Mouse (Mus musculus): ENCODE measurements around the gene Efhc1. TPM values are rescaled to one million over a fixed set of nuclear protein-coding genes. Genes with fewer than 3 reads are reported as not detected.

Efhc1 gene
- polyA plus RNA-seq, 1 experiment from 2014 or later = 1.3 TPM

DNA sequence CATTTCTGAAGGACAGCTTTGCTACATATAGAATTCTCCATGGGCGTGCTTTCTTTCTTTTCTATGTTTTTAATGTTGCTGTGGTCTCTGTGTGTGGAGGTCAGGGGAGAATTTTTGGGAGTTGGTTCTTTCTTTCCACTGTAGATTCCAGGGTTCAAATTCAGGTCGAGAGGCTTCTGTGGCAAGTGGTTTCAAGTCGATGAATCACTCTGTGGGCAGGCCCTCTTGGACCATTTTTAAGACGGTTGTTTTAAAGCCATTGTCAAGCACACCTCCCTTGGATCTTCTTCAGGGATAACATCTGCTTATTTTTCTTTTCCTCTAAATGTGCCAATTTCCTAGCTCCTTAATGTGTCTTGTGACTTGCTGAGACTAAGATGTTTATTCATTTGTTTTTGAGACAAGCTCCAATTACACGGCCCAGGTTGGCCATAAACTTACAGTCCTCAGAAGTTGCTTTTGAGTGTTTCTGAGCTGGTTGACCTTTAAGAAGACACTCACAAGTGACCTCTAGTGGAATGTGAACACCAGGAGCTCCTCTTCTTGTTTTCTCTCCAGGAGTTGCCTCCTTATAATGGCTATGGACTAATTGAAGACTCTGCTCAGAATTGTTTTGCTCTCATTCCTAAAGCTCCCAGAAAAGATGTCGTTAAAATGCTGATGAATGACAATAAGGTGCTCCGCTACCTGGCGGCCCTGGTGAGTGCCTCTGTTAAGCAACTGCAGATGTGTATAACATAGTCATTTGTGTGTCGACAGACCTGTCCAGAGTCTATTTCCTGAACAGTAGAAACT, 23.1 kb downstream of the Efhc1 start:
- 69% methylated on average over 9 of the region's 9 CpGs for WGBS
- H3K9ac ChIP-seq (ENCODE audit: low read length) = no peak overlapping the region
- H3K27me3 ChIP-seq (ENCODE audit: control insufficient read depth, insufficient read depth, low read length) = no peaks in the 10 kb centered on the region
- no peak for DNase-seq (ENCODE audit: low spot score)
- H3K4me1 ChIP-seq (ENCODE audit: control insufficient read depth, insufficient read depth, low read length) = no peaks in the 10 kb centered on the region
- H3K27ac ChIP-seq (ENCODE audit: low read depth, low read length) = no peak overlapping the region
- no peak overlapping the region for H3K4me3 ChIP-seq (ENCODE audit: low read depth, low read length)
- H3K36me3 ChIP-seq (ENCODE audit: control insufficient read depth, insufficient read depth, low read length) = no peaks in the 10 kb centered on the region
- no peaks in the 10 kb centered on the region for H3K9me3 ChIP-seq (ENCODE audit: control insufficient read depth, low read length)
- ATAC-seq (ENCODE audit: insufficient read depth, low FRiP score, low TSS enrichment) = no peak
- H3K4me2 ChIP-seq (ENCODE audit: low read depth) = no peak overlapping the region

DNA sequence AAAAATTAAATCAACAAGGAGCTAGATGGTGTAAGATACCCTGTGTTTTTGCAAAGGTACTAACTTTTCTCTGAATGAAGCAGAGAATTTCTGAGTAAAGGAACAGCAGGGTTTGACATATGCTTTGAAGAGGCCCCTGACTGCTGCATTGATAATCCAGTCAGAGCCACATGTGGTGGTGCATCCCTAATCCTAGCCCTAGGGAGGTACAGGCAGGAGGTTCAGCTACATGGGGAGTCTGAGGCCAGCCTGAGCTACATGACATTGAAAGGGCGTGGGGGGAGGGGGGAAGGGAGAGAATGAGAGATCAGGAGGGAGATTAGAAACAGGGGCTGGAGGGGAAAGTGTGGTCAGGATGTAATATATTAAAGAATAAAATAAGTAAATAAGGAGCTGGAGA, 29.1 kb downstream of the Efhc1 start:
- H3K27me3 ChIP-seq (ENCODE audit: control insufficient read depth, insufficient read depth, low read length) = no peaks in the 10 kb centered on the region
- no peak overlapping the region for H3K27ac ChIP-seq (ENCODE audit: low read depth, low read length)
- no peak overlapping the region for H3K9ac ChIP-seq (ENCODE audit: low read length)
- no peaks in the 10 kb centered on the region for H3K4me1 ChIP-seq (ENCODE audit: control insufficient read depth, insufficient read depth, low read length)
- DNase-seq (ENCODE audit: low spot score) (no peak), ATAC-seq (ENCODE audit: insufficient read depth, low FRiP score, low TSS enrichment) (no peak)
- H3K9me3 ChIP-seq (ENCODE audit: control insufficient read depth, low read length) = no peaks in the 10 kb centered on the region
- no peak overlapping the region for H3K4me3 ChIP-seq (ENCODE audit: low read depth, low read length)
- 87% methylated on average over 1 of the region's 1 CpGs for WGBS
- H3K36me3 ChIP-seq (ENCODE audit: control insufficient read depth, insufficient read depth, low read length) = no peaks in the 10 kb centered on the region
- no peak overlapping the region for H3K4me2 ChIP-seq (ENCODE audit: low read depth)

- no peaks in the 10 kb centered on the region for H3K27me3 ChIP-seq (ENCODE audit: control insufficient read depth, insufficient read depth, low read length)
- no peak overlapping the region for H3K4me2 ChIP-seq (ENCODE audit: low read depth)
- no peaks in the 10 kb centered on the region for H3K4me1 ChIP-seq (ENCODE audit: control insufficient read depth, insufficient read depth, low read length)
- H3K9me3 ChIP-seq (ENCODE audit: control insufficient read depth, low read length) = no peaks in the 10 kb centered on the region
- no peak for DNase-seq (ENCODE audit: low spot score)
- WGBS = 93% methylated on average over 6 of the region's 6 CpGs
- no peak overlapping the region for H3K4me3 ChIP-seq (ENCODE audit: low read depth, low read length)
- no peak overlapping the region for H3K9ac ChIP-seq (ENCODE audit: low read length)
- no peak overlapping the region for H3K27ac ChIP-seq (ENCODE audit: low read depth, low read length)
- H3K36me3 ChIP-seq (ENCODE audit: control insufficient read depth, insufficient read depth, low read length) = no peaks in the 10 kb centered on the region
- ATAC-seq (ENCODE audit: insufficient read depth, low FRiP score, low TSS enrichment) = no peak
These were observed 30.3 kb downstream of the Efhc1 start for GRCm38 (mm10) chr1:20981764-20982163.

DNA sequence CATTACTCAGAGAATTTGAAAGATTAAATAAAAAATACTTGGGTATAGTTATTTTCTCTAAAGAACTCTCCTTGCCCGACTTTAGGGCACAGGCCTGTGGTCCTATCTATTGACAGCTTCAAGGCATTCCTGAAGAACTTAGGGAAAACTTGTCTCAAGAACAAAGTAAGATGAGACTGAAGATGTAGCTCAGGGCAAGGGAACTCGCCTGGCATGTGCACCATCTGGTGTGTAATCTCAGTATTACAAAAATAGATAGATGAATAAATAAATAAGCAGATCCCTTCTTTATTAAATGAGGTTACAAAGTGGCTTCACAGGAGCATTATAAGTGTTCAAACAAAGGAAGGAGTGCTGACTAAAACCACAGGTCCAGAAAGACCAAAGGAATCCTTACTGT, 32.7 kb downstream of the Efhc1 start:
- Histone ChIP-seq H3K4me2 (ENCODE audit: low read depth) (no peak overlapping the region), H3K4me1 (ENCODE audit: control insufficient read depth, insufficient read depth, low read length) (no peaks in the 10 kb centered on the region), H3K9ac (ENCODE audit: low read length) (no peak overlapping the region), H3K27me3 (ENCODE audit: control insufficient read depth, insufficient read depth, low read length) (no peaks in the 10 kb centered on the region), H3K9me3 (ENCODE audit: control insufficient read depth, low read length) (no peaks in the 10 kb centered on the region), H3K36me3 (ENCODE audit: control insufficient read depth, insufficient read depth, low read length) (no peaks in the 10 kb centered on the region), H3K27ac (ENCODE audit: low read depth, low read length) (no peak overlapping the region), H3K4me3 (ENCODE audit: low read depth, low read length) (no peak overlapping the region)
- ATAC-seq (ENCODE audit: insufficient read depth, low FRiP score, low TSS enrichment) (no peak), DNase-seq (ENCODE audit: low spot score) (no peak)
- WGBS = 83% methylated on average over 2 of the region's 2 CpGs

- no peak for DNase-seq (ENCODE audit: low spot score)
- Histone ChIP-seq H3K9me3 (ENCODE audit: control insufficient read depth, low read length) (no peaks in the 10 kb centered on the region), H3K9ac (ENCODE audit: low read length) (no peak overlapping the region), H3K4me2 (ENCODE audit: low read depth) (no peak overlapping the region), H3K36me3 (ENCODE audit: control insufficient read depth, insufficient read depth, low read length) (no peaks in the 10 kb centered on the region), H3K27ac (ENCODE audit: low read depth, low read length) (no peak overlapping the region), H3K27me3 (ENCODE audit: control insufficient read depth, insufficient read depth, low read length) (no peaks in the 10 kb centered on the region), H3K4me1 (ENCODE audit: control insufficient read depth, insufficient read depth, low read length) (no peaks in the 10 kb centered on the region), H3K4me3 (ENCODE audit: low read depth, low read length) (no peak overlapping the region)
- 66% methylated on average over 4 of the region's 4 CpGs for WGBS
- ATAC-seq (ENCODE audit: insufficient read depth, low FRiP score, low TSS enrichment) = peak; percentile 48; the same call in 1 of the 2 replicates
These were observed 33.2 kb downstream of the Efhc1 start for GRCm38 (mm10) chr1:20984582-20984981.

DNA sequence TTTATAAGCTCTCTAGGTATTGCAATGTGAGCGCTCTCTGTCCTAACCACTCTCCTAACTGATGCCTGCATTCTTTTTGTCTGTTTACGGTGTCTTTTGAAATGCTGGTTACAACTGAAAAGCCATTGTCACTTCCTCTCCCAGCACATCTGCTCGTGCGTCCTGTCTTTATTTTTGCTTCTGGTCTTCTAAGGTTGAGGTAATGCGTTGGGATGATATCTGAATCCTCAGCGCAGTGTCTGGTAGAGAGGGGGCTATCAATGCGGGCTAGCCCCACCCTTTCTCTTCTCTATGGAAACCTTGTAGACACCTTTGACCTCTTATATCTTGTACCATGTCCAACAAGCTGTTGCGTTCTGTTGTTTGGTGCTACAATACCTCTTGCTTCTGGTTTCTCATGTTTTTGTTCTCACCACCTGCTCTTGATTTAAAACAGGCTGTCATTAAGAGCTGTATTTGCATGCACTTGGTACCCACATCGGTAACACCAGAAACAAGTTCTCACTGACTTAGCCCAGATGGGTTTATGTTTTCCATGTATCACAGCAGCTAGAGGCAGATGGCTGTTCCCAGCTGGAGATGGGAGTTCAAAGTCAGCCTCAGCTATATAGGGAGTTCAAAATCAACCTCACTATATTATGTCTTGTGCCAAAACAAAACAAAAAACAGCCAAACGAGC, 35.1 kb downstream of the Efhc1 start:
- DNase-seq (ENCODE audit: low spot score) = no peak
- H3K27ac ChIP-seq (ENCODE audit: low read depth, low read length) = no peak overlapping the region
- H3K27me3 ChIP-seq (ENCODE audit: control insufficient read depth, insufficient read depth, low read length) = no peaks in the 10 kb centered on the region
- 64% methylated on average over 10 of the region's 10 CpGs for WGBS
- no peaks in the 10 kb centered on the region for H3K36me3 ChIP-seq (ENCODE audit: control insufficient read depth, insufficient read depth, low read length)
- no peaks in the 10 kb centered on the region for H3K9me3 ChIP-seq (ENCODE audit: control insufficient read depth, low read length)
- no peak overlapping the region for H3K9ac ChIP-seq (ENCODE audit: low read length)
- H3K4me2 ChIP-seq (ENCODE audit: low read depth) = no peak overlapping the region
- no peak overlapping the region for H3K4me3 ChIP-seq (ENCODE audit: low read depth, low read length)
- H3K4me1 ChIP-seq (ENCODE audit: control insufficient read depth, insufficient read depth, low read length) = no peaks in the 10 kb centered on the region
- ATAC-seq (ENCODE audit: insufficient read depth, low FRiP score, low TSS enrichment) = 0 out of 2 replicates have a peak, but pooled peaks have one; percentile 36

GRCm38 (mm10) chr1:20989461-20990083, 38.1 kb downstream of the Efhc1 start:
- no peaks in the 10 kb centered on the region for H3K36me3 ChIP-seq (ENCODE audit: control insufficient read depth, insufficient read depth, low read length)
- H3K9ac ChIP-seq (ENCODE audit: low read length) = no peak overlapping the region
- H3K27me3 ChIP-seq (ENCODE audit: control insufficient read depth, insufficient read depth, low read length) = no peaks in the 10 kb centered on the region
- 88% methylated on average over 11 of the region's 11 CpGs for WGBS
- ATAC-seq (ENCODE audit: insufficient read depth, low FRiP score, low TSS enrichment) = no peak
- no peak overlapping the region for H3K4me2 ChIP-seq (ENCODE audit: low read depth)
- H3K4me1 ChIP-seq (ENCODE audit: control insufficient read depth, insufficient read depth, low read length) = no peaks in the 10 kb centered on the region
- no peak overlapping the region for H3K4me3 ChIP-seq (ENCODE audit: low read depth, low read length)
- no peaks in the 10 kb centered on the region for H3K9me3 ChIP-seq (ENCODE audit: control insufficient read depth, low read length)
- no peak overlapping the region for H3K27ac ChIP-seq (ENCODE audit: low read depth, low read length)
- DNase-seq (ENCODE audit: low spot score) = no peak

DNA sequence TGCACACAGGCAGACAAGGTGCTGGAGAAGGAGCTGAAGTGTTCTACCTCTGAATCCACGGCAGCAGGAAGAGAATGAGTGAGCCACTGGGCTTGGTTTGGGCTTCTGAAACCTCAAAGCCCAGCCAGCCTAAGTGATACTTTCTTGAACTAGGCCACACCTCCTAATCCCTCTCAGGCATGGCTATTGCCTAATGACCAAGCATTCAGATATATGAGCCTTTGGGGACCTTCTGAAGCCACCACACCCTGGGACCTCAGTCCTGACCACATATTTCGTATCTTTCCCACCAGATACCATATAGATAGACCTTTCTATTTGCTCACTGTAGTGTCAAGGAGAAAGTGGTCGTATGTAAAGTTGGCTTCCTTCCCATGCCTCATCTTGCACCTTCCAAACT, 42.3 kb downstream of the Efhc1 start:
- Histone ChIP-seq H3K27ac (ENCODE audit: low read depth, low read length) (no peak overlapping the region), H3K9ac (ENCODE audit: low read length) (no peak overlapping the region), H3K4me1 (ENCODE audit: control insufficient read depth, insufficient read depth, low read length) (no peaks in the 10 kb centered on the region), H3K27me3 (ENCODE audit: control insufficient read depth, insufficient read depth, low read length) (no peaks in the 10 kb centered on the region), H3K36me3 (ENCODE audit: control insufficient read depth, insufficient read depth, low read length) (no peaks in the 10 kb centered on the region), H3K9me3 (ENCODE audit: control insufficient read depth, low read length) (no peaks in the 10 kb centered on the region), H3K4me2 (ENCODE audit: low read depth) (no peak overlapping the region), H3K4me3 (ENCODE audit: low read depth, low read length) (no peak overlapping the region)
- ATAC-seq (ENCODE audit: insufficient read depth, low FRiP score, low TSS enrichment) (no peak), DNase-seq (ENCODE audit: low spot score) (no peak)
- 87% methylated on average over 3 of the region's 3 CpGs for WGBS
